Mouse (Mus musculus) liver, adult 2 months (tissue): ENCODE results near the gene Nbea. TPM values are rescaled to one million over a fixed set of nuclear protein-coding genes. Genes with fewer than 3 reads are reported as not detected.

Experiments
- DNase-seq: peaks from one replicate; pipeline ENCODE4 v3.0.0-alpha.2; 2011; ENCODE audit warnings: low read depth, low spot score; ENCODE audit errors: extremely low read depth
- H3K27ac ChIP-seq: fragments of 200-500 bp; replicated peaks from 2 replicates; pipeline ENCODE4 v1.5.1; 2012; ENCODE audit warnings: low read depth, mild to moderate bottlenecking, control low read depth, inconsistent platforms, low read length; ENCODE audit not compliant: insufficient read depth
- H3K27me3 ChIP-seq: fragments of 200-500 bp; 2 replicates; pipeline ENCODE4 v1.6.1; 2012; ENCODE audit warnings: mild to moderate bottlenecking, moderate library complexity, low read length, inconsistent platforms; ENCODE audit not compliant: control insufficient read depth, insufficient read depth
- H3K36me3 ChIP-seq: fragments of 200-500 bp; 2 replicates; pipeline ENCODE4 v1.6.1; 2012; ENCODE audit warnings: low read length, inconsistent platforms; ENCODE audit not compliant: control insufficient read depth, insufficient read depth
- H3K4me1 ChIP-seq: fragments of 200-500 bp; 2 replicates; pipeline ENCODE4 v1.6.1; 2011; ENCODE audit warnings: low read length; ENCODE audit not compliant: control insufficient read depth, insufficient read depth
- H3K4me3 ChIP-seq: fragments of 200-500 bp; 2 replicates; pipeline ENCODE4 v1.5.1; 2011; ENCODE audit warnings: low read depth, mild to moderate bottlenecking, control low read depth, low read length, moderate library complexity; ENCODE audit not compliant: insufficient read depth
- H3K79me2 ChIP-seq: fragments of 200-500 bp; 2 replicates; pipeline ENCODE4 v1.6.1; 2012; ENCODE audit warnings: inconsistent platforms, mild to moderate bottlenecking, low read length, moderate library complexity; ENCODE audit not compliant: control insufficient read depth, insufficient read depth
- H3K9ac ChIP-seq: fragments of 200-500 bp; 2 replicates; pipeline ENCODE4 v1.6.1; 2012; ENCODE audit warnings: low read depth, mild to moderate bottlenecking, control low read depth, inconsistent platforms, low read length
- CTCF ChIP-seq: fragments of 200-500 bp; IDR thresholded peaks from 2 replicates; pipeline ENCODE4 v1.5.1; 2011; ENCODE audit warnings: low read depth, low read length, control low read depth
- POLR2A ChIP-seq: fragments of 200-500 bp; IDR thresholded peaks from 2 replicates; pipeline ENCODE4 v1.6.1; 2011; ENCODE audit warnings: low read length, control low read depth; ENCODE audit not compliant: insufficient read depth; ENCODE audit errors: extremely low read depth
- WGBS: fragments of 180-500 bp; shearing (Covaris S2); methylation state at CpG from one replicate; pipeline ENCODE4 v1.1.7; 2018; 5-methylcytosine and 5-hydroxymethylcytosine counted together
- polyA plus RNA-seq: library from polyadenylated mRNA; depleted of rRNA; stranded (reverse); fragments of >200 nt; gene quantifications from 2 replicates; pipeline ENCODE4 v1.2.3, GENCODE M21; 2012
- total RNA-seq: library from RNA; depleted of rRNA; stranded (reverse); fragments of >200 nt; gene quantifications from 2 replicates; pipeline ENCODE4 v1.2.3, GENCODE M21; 2014

The Nbea gene
- total and polyA plus RNA-seq, 2 experiments, result 0.38 to 1.9 TPM

DNA sequence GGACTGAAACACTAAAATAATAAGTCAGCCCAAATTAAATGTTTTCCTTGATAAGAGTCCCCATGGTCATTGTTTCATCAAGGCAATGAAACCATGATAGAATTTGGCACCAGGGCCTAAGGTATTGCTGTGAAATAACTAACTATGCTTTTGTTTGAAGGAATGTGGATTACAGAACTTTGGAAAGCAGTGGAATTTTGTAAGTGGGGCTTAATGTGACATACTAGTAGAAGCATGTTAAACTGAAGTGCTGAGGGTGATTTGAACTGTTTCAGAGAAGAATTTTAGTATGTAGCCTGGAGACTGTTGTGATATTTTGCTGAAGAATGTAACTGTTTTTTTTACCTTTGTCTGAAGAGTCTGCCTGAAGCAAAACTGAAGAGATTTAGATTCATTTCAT, 66.9 kb downstream of the Nbea start:
- H3K4me3 ChIP-seq, result no peak overlapping the region
- H3K9ac ChIP-seq, result no peak overlapping the region
- H3K4me1 ChIP-seq, result no peaks in the 10 kb centered on the region
- DNase-seq, result no peak
- H3K27me3 ChIP-seq, result no peaks in the 10 kb centered on the region
- H3K27ac ChIP-seq, result no peak overlapping the region
- no peaks in the 10 kb centered on the region for H3K79me2 ChIP-seq
- TF ChIP-seq CTCF, result no peak
- no peak for TF ChIP-seq POLR2A
- no peaks in the 10 kb centered on the region for H3K36me3 ChIP-seq

GRCm38 (mm10) chr3:56108101-56108500, 75.4 kb downstream of the Nbea start:
- WGBS, result 76% methylated on average over 2 of the region's 2 CpGs
- Histone ChIP-seq H3K36me3 (no peaks in the 10 kb centered on the region), H3K4me3 (no peak overlapping the region), H3K9ac (no peak overlapping the region), H3K4me1 (no peaks in the 10 kb centered on the region; the same call in 1 of the 2 replicates), H3K27me3 (no peaks in the 10 kb centered on the region), H3K27ac (no peak overlapping the region), H3K79me2 (no peaks in the 10 kb centered on the region)
- no peak for DNase-seq
- TF ChIP-seq POLR2A (no peak), CTCF (no peak)

- H3K27ac ChIP-seq, result no peak overlapping the region
- TF ChIP-seq CTCF (no peak), POLR2A (no peak)
- H3K36me3 ChIP-seq, result no peaks in the 10 kb centered on the region
- H3K9ac ChIP-seq, result no peak overlapping the region
- 76% methylated on average over 5 of the region's 5 CpGs for WGBS
- H3K79me2 ChIP-seq, result no peaks in the 10 kb centered on the region
- no peaks in the 10 kb centered on the region for H3K27me3 ChIP-seq
- no peaks in the 10 kb centered on the region for H3K4me1 ChIP-seq
- no peak overlapping the region for H3K4me3 ChIP-seq
- DNase-seq, result no peak
Measured at GRCm38 (mm10) chr3:56097105-56097504, 86.4 kb downstream of the Nbea start.

- no peak for DNase-seq
- Histone ChIP-seq H3K4me1 (no peaks in the 10 kb centered on the region), H3K36me3 (no peaks in the 10 kb centered on the region), H3K9ac (no peak overlapping the region), H3K4me3 (no peak overlapping the region), H3K27ac (no peak overlapping the region), H3K27me3 (no peaks in the 10 kb centered on the region), H3K79me2 (no peaks in the 10 kb centered on the region)
- 85% methylated on average over 1 of the region's 1 CpGs for WGBS
- no peak for TF ChIP-seq POLR2A
Measured at GRCm38 (mm10) chr3:56079015-56079612, 104.4 kb downstream of the Nbea start.

GRCm38 (mm10) chr3:56067849-56068248, 115.7 kb downstream of the Nbea start:
- H3K27me3 ChIP-seq, result no peaks in the 10 kb centered on the region
- WGBS, result 88% methylated on average over 6 of the region's 6 CpGs
- H3K4me3 ChIP-seq, result no peak overlapping the region
- no peaks in the 10 kb centered on the region for H3K79me2 ChIP-seq
- no peak for DNase-seq
- H3K36me3 ChIP-seq, result no peaks in the 10 kb centered on the region
- H3K4me1 ChIP-seq, result no peaks in the 10 kb centered on the region
- no peak overlapping the region for H3K27ac ChIP-seq
- TF ChIP-seq POLR2A, result no peak
- no peak for TF ChIP-seq CTCF
- H3K9ac ChIP-seq, result no peak overlapping the region

DNA sequence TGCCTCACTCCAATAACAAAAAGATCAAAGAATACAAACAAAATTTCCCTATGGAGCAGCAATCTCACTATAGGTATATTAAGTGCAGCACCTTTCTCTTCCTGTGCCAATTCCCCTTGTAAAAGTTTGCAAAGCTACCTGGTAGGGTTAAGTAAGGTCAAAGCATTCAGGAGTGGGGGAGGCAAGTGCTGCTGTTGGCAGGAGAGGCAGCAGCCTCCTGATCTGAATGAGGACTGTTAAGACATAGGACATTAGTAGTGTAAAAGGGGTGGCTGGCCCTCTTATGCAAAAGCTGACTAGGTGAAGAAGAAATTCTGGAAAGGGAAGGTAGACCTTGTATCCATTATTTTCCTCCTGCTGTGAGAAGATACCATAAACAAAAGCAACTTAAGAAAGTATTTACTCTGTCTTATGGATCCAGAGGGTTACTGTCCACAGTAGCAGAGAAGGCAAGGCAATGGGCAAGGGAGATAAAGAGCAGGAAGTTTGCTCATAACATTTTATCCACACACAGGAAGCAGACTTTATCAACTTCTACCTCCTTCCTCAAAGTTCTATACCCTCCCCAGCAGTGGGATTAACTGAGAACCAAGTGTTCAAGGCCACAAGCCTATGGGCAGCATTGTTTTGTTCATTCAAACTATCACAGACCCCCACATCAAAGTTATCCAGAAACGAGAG, 117.0 kb downstream of the Nbea start:
- H3K27me3 ChIP-seq, result no peaks in the 10 kb centered on the region
- H3K79me2 ChIP-seq, result no peaks in the 10 kb centered on the region
- WGBS, result 83% methylated on average over 1 of the region's 1 CpGs
- TF ChIP-seq CTCF, result no peak
- no peak for TF ChIP-seq POLR2A
- H3K36me3 ChIP-seq, result no peaks in the 10 kb centered on the region
- no peaks in the 10 kb centered on the region for H3K4me1 ChIP-seq
- H3K27ac ChIP-seq, result no peak overlapping the region
- no peak for DNase-seq
- H3K4me3 ChIP-seq, result no peak overlapping the region
- no peak overlapping the region for H3K9ac ChIP-seq
